Mouse (Mus musculus): ENCODE results near the gene Lins1.

DNA sequence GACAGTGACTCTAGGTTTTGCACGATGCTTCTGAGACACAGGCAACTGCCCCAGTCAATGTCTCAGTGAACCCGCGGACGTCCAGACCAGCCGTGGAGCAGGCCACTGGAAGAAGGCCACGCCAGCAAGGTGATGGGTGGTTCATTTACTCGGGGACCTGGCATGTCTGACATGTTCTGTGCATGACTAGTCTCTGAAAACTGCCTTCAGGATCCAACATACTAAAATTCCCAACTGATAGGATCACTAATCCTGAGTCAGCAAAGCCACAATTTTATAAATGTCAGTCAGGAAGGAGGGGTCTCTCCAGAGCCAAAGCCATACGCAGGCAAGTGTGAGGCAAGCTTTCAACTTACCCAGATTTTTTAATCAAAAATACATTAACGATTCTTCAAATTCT, 36.1 kb upstream of the Lins1 start:
- TF ChIP-seq POLR2A (IDR thresholded peaks at IDR 0.05; ENCODE audit: low read depth, low read length) (no peak), CTCF (conservative IDR thresholded peaks at IDR 0.05 in 1 of 2, IDR thresholded peaks at IDR 0.05 in 1 of 2; ENCODE audit: low read depth in 2 of 2, low read length in 2 of 2) (no peak), CHD1 (IDR thresholded peaks at IDR 0.05; ENCODE audit: low read depth, low read length) (no peak), ZC3H11A (IDR thresholded peaks at IDR 0.05; ENCODE audit: low read depth, low read length) (no peak), BHLHE40 (IDR thresholded peaks at IDR 0.05; ENCODE audit: low read depth, low read length) (no peak), RAD21 (IDR thresholded peaks at IDR 0.05; ENCODE audit: low read depth, low read length) (no peak), SIN3A (IDR thresholded peaks at IDR 0.05; ENCODE audit: low read length) (no peak), POLR2AphosphoS2 (IDR thresholded peaks at IDR 0.05; ENCODE audit: low read depth, low read length) (no peak)
